Mouse (Mus musculus): ENCODE data around the gene Odf3b.

The Odf3b gene

GRCm38 (mm10) chr15:89336422-89336821 is 42.7 kb downstream of the Odf3b start:
- DNase-seq (ENCODE audit: low read depth, low spot score): no peak

GRCm38 (mm10) chr15:89334774-89335537 is 44.1 kb downstream of the Odf3b start:
- DNase-seq (ENCODE audit: low read depth, low spot score): no peak

DNA sequence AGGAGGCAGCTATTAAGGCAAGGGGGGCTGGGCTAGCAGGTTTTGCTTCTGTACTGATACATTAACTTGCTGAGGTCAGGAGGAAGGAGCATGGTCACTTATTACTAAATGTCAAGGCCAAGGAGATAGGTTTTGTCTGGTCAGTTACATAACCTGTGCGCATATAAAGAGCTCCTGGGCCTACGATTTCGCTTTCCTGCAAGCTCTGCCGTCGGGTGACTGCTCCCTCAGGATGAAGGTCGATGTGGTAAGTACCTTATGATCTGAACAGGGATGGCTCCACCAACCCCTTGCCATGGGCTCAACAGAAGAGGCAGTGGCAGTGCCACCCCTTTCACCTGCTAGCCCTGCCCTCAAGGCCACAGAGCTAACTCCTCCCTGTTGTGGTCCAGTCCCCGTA is 44.8 kb downstream of the Odf3b start, which contains the start of gene Miox:
Gene Miox (plus strand): TSS at position 128 of the 400 bp plus-strand sequence.
- DNase-seq (ENCODE audit: low read depth, low spot score): no peak
